Mouse (Mus musculus) cerebellum, adult 2 months (tissue): ENCODE measurements at regions not wholly inside any gene's neighbourhood (a gene's known extent, or its start where the extent isn't known, plus 50 kb on each side); places are given as distances from the start of the nearest gene placed in this dataset.

ENCODE experiments used
- CTCF ChIP-seq: fragments of 200-500 bp; IDR thresholded peaks from 2 replicates; pipeline ENCODE4 v1.5.1; 2011; ENCODE audit warnings: low read depth, mild to moderate bottlenecking, control low read depth, low read length, moderate library complexity, borderline replicate concordance; ENCODE audit not compliant: insufficient read depth
- POLR2A ChIP-seq: fragments of 200-500 bp; IDR thresholded peaks from 2 replicates; pipeline ENCODE4 v1.6.1; 2011; ENCODE audit warnings: low read length, control low read depth, borderline replicate concordance; ENCODE audit not compliant: insufficient read depth

DNA sequence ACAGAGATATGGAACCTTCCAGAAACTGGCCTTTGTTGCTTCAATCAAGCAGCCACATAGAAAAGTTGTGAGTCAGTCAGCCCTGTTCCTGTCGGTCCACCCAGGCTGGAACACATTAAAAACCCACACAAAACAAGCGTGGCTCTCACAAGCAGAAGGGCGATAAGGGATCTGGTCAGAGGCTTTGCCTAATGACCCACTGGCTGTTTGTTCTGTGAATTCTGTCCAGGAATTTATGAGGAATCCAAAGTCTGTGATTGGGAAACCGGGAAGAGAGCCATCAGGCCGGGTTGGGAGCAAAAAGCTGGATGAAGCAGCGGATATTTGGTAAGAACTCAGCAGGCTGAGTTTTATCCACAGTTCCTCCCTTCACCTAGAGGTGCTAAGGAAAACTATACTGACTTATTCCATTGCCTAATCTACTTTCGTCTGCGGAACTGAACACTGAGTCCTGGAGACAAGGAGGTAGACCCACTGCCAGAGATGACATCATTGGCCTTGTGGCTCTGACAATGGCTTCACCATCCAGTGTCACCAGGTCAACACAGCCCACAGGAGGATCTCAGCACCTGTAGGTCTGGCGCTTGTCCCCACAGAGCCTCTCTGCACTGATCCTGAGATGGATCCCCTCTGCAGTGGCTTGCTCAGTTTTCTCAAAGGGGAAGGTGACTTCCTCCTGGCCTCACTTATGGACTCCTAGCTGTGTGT is 228.5 kb downstream of the Fam43a start:
- TF ChIP-seq CTCF, result no peak
- no peak for TF ChIP-seq POLR2A
